Mouse (Mus musculus): Measurements from ENCODE around the gene Plekhg3. TPM values are rescaled to one million over a fixed set of nuclear protein-coding genes. Genes with fewer than 3 reads are reported as not detected.

Gene Plekhg3
- polyA plus RNA-seq, 1 experiment from 2014 or later, result 24.8 TPM

DNA sequence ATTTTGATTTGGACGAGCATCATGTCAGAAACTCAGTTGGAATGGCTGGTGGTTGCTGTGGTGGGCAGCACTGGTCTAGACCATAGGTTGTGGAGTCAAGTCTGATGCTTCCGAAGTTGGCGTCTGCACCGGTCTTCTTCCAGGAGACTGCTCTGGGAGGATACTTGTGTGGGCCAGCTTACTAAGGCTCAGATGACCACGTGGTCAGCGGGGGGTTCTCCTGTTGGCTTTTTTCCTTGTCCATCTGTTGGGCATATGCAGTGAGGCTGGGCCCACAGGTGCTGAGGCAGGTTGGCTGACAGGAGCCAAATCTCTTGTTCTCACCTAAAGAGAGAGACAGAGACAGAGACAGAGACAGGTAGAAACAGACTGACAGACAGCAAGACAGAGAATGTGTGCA is 44.1 kb downstream of the Plekhg3 start:
- 89% methylated on average over 6 of the region's 6 CpGs for WGBS
- Histone ChIP-seq H3K4me2 (replicated peaks; ENCODE audit: low read depth, low read length) (no peak overlapping the region), H3K27me3 (ENCODE audit: insufficient read depth, low read length) (no peaks in the 10 kb centered on the region), H3K36me3 (ENCODE audit: insufficient read depth, low read length) (peaks cover 60% of the 10 kb centered on the region), H3K27ac (ENCODE audit: low read length) (no peak overlapping the region), H3K9me3 (ENCODE audit: low read length) (no peaks in the 10 kb centered on the region), H3K9ac (replicated peaks; ENCODE audit: low read length) (no peak overlapping the region), H3K4me1 (ENCODE audit: insufficient read depth, low read length) (peaks cover 40% of the 10 kb centered on the region), H3K4me3 (ENCODE audit: low read length) (no peak overlapping the region)
- no peak for ATAC-seq (ENCODE audit: low FRiP score, low TSS enrichment)

DNA sequence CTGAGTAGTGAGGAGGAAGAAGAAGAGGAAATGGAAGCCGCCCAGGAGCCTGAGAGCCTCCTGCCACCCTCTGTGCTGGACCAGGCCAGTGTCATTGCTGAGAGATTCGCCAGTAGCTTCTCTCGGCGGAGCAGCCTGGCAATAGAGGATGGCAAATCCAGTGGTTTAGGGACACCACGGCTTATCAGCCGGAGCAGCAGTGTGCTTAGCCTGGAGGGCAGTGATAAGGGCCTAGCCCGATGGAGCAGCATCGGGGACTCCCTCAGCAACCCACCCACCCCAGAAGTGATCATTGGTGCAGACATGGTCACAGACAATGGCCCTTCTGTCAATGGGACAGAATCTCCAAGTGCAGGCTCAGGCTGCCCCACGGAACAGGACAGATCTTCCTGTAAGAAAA is 45.4 kb downstream of the Plekhg3 start:
- Histone ChIP-seq H3K4me2 (replicated peaks; ENCODE audit: low read depth, low read length) (no peak overlapping the region), H3K9me3 (ENCODE audit: low read length) (no peaks in the 10 kb centered on the region), H3K27ac (ENCODE audit: low read length) (no peak overlapping the region), H3K36me3 (ENCODE audit: insufficient read depth, low read length) (peaks cover 50% of the 10 kb centered on the region), H3K9ac (replicated peaks; ENCODE audit: low read length) (no peak overlapping the region), H3K4me3 (ENCODE audit: low read length) (no peak overlapping the region), H3K27me3 (ENCODE audit: insufficient read depth, low read length) (no peaks in the 10 kb centered on the region), H3K4me1 (ENCODE audit: insufficient read depth, low read length) (peaks cover 28% of the 10 kb centered on the region)
- no peak for ATAC-seq (ENCODE audit: low FRiP score, low TSS enrichment)
- 95% methylated on average over 9 of the region's 9 CpGs for WGBS

DNA sequence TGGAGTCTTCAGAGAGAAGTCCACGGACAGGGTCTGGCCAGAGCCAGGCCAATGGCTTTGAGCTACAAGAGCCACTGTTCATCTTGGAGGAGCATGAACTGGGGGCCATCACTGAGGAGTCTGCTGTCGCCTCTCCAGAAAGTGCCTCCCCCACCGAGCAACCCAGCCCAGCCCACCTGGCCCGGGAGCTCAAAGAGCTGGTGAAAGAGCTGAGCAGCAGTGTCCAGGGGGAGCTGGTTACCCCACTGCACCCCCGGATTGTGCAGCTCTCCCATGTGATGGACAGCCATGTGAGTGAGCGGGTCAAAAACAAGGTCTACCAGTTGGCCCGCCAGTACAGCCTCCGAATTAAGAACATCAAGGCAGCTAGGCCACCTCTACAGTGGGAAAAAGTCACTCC is 46.1 kb downstream of the Plekhg3 start:
- Histone ChIP-seq H3K27me3 (ENCODE audit: insufficient read depth, low read length) (no peaks in the 10 kb centered on the region), H3K4me2 (replicated peaks; ENCODE audit: low read depth, low read length) (no peak overlapping the region), H3K4me1 (ENCODE audit: insufficient read depth, low read length) (peaks cover 22% of the 10 kb centered on the region), H3K4me3 (ENCODE audit: low read length) (no peak overlapping the region), H3K36me3 (ENCODE audit: insufficient read depth, low read length) (peaks cover 47% of the 10 kb centered on the region), H3K9ac (replicated peaks; ENCODE audit: low read length) (no peak overlapping the region), H3K27ac (ENCODE audit: low read length) (no peak overlapping the region), H3K9me3 (ENCODE audit: low read length) (no peaks in the 10 kb centered on the region)
- ATAC-seq (ENCODE audit: low FRiP score, low TSS enrichment), result no peak
- 95% methylated on average over 8 of the region's 8 CpGs for WGBS

DNA sequence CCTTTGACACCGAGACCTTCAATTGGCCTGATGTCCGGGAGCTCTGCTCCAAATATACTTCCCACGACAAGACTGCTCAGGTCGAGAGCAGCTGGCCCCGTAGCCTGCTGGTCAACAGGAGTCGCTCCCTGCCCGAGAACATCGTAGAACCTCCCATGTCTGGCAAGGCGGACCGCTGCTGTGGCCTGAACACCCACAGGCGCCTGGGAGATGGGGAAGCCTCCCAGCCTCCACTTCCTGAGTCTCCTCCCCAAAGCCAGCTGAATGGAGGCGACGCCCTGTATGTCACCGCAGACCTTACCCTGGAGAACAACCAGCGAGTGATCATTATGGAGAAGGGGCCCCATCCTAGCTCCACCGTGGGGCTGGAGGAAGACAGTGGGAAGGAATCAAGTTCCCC is 47.2 kb downstream of the Plekhg3 start:
- Histone ChIP-seq H3K27me3 (ENCODE audit: insufficient read depth, low read length) (no peaks in the 10 kb centered on the region), H3K36me3 (ENCODE audit: insufficient read depth, low read length) (peaks cover 47% of the 10 kb centered on the region), H3K9ac (replicated peaks; ENCODE audit: low read length) (no peak overlapping the region), H3K9me3 (ENCODE audit: low read length) (no peaks in the 10 kb centered on the region), H3K4me1 (ENCODE audit: insufficient read depth, low read length) (peaks cover 20% of the 10 kb centered on the region), H3K27ac (ENCODE audit: low read length) (no peak overlapping the region), H3K4me2 (replicated peaks; ENCODE audit: low read depth, low read length) (no peak overlapping the region), H3K4me3 (ENCODE audit: low read length) (no peak overlapping the region)
- no peak for ATAC-seq (ENCODE audit: low FRiP score, low TSS enrichment)
- WGBS, result 92% methylated on average over 16 of the region's 16 CpGs

DNA sequence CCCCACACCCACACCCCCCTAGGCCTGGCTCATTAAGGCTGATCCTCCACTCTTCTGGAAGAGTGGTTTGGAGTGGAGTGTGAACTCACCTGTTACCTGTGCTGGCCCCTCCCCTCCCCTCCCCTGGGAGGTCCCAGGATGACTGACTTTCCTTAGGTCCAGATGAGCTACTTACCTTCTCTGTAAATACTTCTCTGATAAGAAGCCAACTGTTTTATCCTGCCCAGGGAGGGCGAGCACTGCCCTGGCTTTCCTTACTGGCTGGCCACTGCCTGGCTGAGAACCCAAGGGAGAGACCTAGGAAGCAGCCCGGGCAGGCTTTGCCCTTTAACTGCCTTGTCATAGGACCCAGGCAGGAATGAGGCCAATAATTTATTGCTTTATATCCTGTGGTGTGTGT is 47.8 kb downstream of the Plekhg3 start:
- ATAC-seq (ENCODE audit: low FRiP score, low TSS enrichment), result no peak
- peaks cover 21% of the 10 kb centered on the region for H3K4me1 ChIP-seq (ENCODE audit: insufficient read depth, low read length)
- no peaks in the 10 kb centered on the region for H3K27me3 ChIP-seq (ENCODE audit: insufficient read depth, low read length)
- H3K9ac ChIP-seq (replicated peaks; ENCODE audit: low read length), result no peak overlapping the region
- no peak overlapping the region for H3K27ac ChIP-seq (ENCODE audit: low read length)
- H3K4me2 ChIP-seq (replicated peaks; ENCODE audit: low read depth, low read length), result no peak overlapping the region
- no peak overlapping the region for H3K4me3 ChIP-seq (ENCODE audit: low read length)
- 59% methylated on average over 2 of the region's 2 CpGs for WGBS
- peaks cover 46% of the 10 kb centered on the region for H3K36me3 ChIP-seq (ENCODE audit: insufficient read depth, low read length)
- no peaks in the 10 kb centered on the region for H3K9me3 ChIP-seq (ENCODE audit: low read length)

DNA sequence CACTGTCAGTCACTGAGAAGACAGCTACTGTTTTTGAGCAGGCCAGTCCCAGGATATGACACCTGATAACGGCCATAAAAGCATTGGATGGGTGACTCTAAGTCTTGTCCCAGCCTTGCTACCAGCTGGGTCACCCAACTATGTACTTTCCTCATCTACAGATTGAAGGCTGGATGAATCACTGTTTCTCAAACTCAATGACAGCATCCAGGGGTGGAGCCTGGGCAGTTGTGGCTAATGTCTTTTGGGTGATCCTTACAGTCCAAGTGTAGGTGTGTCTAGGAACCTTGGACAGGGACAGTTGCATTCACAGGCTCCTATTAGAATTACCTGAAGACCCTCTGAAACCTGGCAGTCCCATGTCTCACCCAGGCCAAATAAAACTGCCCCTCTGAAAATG is 49.1 kb downstream of the Plekhg3 start:
- ATAC-seq (ENCODE audit: low FRiP score, low TSS enrichment), result no peak
- Histone ChIP-seq H3K36me3 (ENCODE audit: insufficient read depth, low read length) (peaks cover 39% of the 10 kb centered on the region), H3K27ac (ENCODE audit: low read length) (no peak overlapping the region), H3K4me3 (ENCODE audit: low read length) (no peak overlapping the region), H3K27me3 (ENCODE audit: insufficient read depth, low read length) (no peaks in the 10 kb centered on the region), H3K9ac (replicated peaks; ENCODE audit: low read length) (no peak overlapping the region), H3K4me2 (replicated peaks; ENCODE audit: low read depth, low read length) (no peak overlapping the region), H3K9me3 (ENCODE audit: low read length) (no peaks in the 10 kb centered on the region; the same call in 1 of the 2 replicates), H3K4me1 (ENCODE audit: insufficient read depth, low read length) (peaks cover 20% of the 10 kb centered on the region)
- WGBS, result 85% methylated on average over 1 of the region's 1 CpGs

DNA sequence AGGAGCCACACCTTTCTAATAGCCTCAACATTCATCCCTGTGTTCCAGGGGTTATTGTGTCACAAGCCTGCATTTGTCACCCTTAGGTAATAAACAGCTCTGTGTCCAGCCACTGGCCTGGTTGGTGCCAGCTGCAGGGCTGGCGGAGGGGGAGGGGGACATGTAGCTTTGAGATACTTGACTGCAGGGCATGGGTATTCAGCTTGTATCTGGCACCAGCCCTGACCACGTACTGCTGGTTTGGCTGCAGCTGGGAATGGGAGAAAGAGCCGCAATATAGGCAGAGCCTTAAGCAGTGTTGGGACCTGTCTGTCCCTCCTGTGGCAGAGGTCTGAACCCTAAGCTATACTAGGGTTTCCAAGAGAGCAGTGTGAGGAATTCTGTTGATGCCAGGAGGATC is 51.4 kb downstream of the Plekhg3 start:
- peaks cover 20% of the 10 kb centered on the region for H3K4me1 ChIP-seq (ENCODE audit: insufficient read depth, low read length)
- H3K27me3 ChIP-seq (ENCODE audit: insufficient read depth, low read length), result no peaks in the 10 kb centered on the region
- ATAC-seq (ENCODE audit: low FRiP score, low TSS enrichment), result no peak
- H3K27ac ChIP-seq (ENCODE audit: low read length), result 0 out of 2 replicates have a peak overlapping the region, but pooled peaks have one; percentile 4
- H3K9ac ChIP-seq (replicated peaks; ENCODE audit: low read length), result no peak overlapping the region
- H3K4me3 ChIP-seq (ENCODE audit: low read length), result no peak overlapping the region
- no peaks in the 10 kb centered on the region; the same call in 1 of the 2 replicates for H3K9me3 ChIP-seq (ENCODE audit: low read length)
- 87% methylated on average over 3 of the region's 3 CpGs for WGBS
- H3K4me2 ChIP-seq (replicated peaks; ENCODE audit: low read depth, low read length), result no peak overlapping the region
- H3K36me3 ChIP-seq (ENCODE audit: insufficient read depth, low read length), result peaks cover 21% of the 10 kb centered on the region

DNA sequence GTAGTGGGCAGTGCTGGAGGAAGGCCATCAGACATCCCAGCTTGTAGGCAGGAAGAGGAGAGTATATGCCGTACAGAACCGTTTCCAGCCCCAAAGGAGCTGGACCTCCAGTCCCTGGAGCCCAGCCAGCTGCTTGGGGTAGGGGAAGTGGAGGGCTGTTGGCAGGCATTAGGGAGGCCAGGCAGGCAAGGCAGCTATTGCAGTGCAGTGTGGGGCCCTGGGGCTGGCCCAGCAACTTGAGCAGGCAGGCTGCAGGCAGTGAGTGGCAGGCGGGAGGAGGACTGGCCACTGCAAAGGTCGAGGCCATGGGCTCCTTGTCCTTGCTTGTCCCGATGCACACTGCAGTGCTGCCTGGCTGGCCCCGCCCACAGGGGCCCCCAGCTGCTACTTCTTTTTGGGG is 52.1 kb downstream of the Plekhg3 start:
- peak overlapping the region; percentile 1; the same call in 1 of the 2 replicates for H3K27ac ChIP-seq (ENCODE audit: low read length)

DNA sequence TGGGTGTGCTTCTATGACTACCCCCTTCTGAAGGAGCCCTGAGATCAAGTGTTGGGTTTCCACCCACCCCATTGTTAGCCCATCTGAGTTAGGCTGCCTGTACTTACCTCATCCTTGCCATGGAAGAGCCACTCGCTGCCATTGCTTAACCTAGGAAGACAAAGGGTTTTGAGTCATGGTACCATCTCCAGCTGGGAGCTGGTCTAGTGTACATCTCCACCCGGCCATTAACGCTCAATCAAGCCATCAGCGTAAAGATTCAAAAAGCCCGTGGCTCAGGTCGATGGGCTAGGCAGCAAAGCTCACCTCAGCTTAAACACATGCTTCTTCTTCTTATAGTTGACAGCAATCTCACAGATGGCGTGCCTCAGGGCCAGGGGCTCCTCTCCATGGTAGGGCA is 52.8 kb downstream of the Plekhg3 start:
- ATAC-seq (ENCODE audit: low FRiP score, low TSS enrichment), result no peak
- 91% methylated on average over 7 of the region's 7 CpGs for WGBS
- Histone ChIP-seq H3K4me2 (replicated peaks; ENCODE audit: low read depth, low read length) (no peak overlapping the region), H3K4me1 (ENCODE audit: insufficient read depth, low read length) (peaks cover 15% of the 10 kb centered on the region), H3K4me3 (ENCODE audit: low read length) (no peak overlapping the region), H3K36me3 (ENCODE audit: insufficient read depth, low read length) (peaks cover 8% of the 10 kb centered on the region), H3K9me3 (ENCODE audit: low read length) (no peaks in the 10 kb centered on the region; the same call in 1 of the 2 replicates), H3K27ac (ENCODE audit: low read length) (no peak overlapping the region), H3K9ac (replicated peaks; ENCODE audit: low read length) (no peak overlapping the region), H3K27me3 (ENCODE audit: insufficient read depth, low read length) (no peaks in the 10 kb centered on the region)

More for the DNA sequence above, 52.1 kb downstream of the Plekhg3 start:
- H3K9me3 ChIP-seq (ENCODE audit: low read length), result no peaks in the 10 kb centered on the region; the same call in 1 of the 2 replicates
- H3K36me3 ChIP-seq (ENCODE audit: insufficient read depth, low read length), result peaks cover 14% of the 10 kb centered on the region
- no peaks in the 10 kb centered on the region for H3K27me3 ChIP-seq (ENCODE audit: insufficient read depth, low read length)
- no peak overlapping the region for H3K9ac ChIP-seq (replicated peaks; ENCODE audit: low read length)
- no peak overlapping the region for H3K4me3 ChIP-seq (ENCODE audit: low read length)
- H3K4me1 ChIP-seq (ENCODE audit: insufficient read depth, low read length), result peaks cover 20% of the 10 kb centered on the region
- H3K4me2 ChIP-seq (replicated peaks; ENCODE audit: low read depth, low read length), result no peak overlapping the region
- ATAC-seq (ENCODE audit: low FRiP score, low TSS enrichment), result peak; percentile 77
- WGBS, result 16% methylated on average over 6 of the region's 6 CpGs

DNA sequence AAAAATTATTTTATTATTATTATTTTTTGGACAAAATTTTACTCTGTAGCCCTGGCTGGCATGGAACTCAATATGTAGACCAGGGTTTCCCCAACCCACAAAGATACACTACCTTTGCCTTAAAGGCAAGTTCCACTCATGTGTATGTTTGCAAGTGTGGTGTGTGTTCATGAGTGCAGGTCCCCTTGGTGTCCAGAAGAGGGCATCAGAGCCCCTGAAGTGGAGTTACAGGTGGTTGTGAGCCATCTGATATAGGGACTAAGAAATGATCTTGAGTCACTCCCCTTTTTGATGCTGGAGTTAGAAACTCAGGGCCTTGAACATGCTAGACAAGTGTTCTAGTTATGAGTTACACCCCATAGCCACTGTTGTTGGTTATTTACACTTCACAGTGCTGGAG is 54.3 kb downstream of the Plekhg3 start:
- no peak overlapping the region for H3K9ac ChIP-seq (replicated peaks; ENCODE audit: low read length)
- no peaks in the 10 kb centered on the region; the same call in 1 of the 2 replicates for H3K9me3 ChIP-seq (ENCODE audit: low read length)
- ATAC-seq (ENCODE audit: low FRiP score, low TSS enrichment), result no peak
- H3K4me1 ChIP-seq (ENCODE audit: insufficient read depth, low read length), result peaks cover 23% of the 10 kb centered on the region
- H3K27ac ChIP-seq (ENCODE audit: low read length), result no peak overlapping the region
- H3K27me3 ChIP-seq (ENCODE audit: insufficient read depth, low read length), result no peaks in the 10 kb centered on the region
- H3K36me3 ChIP-seq (ENCODE audit: insufficient read depth, low read length), result no peaks in the 10 kb centered on the region
- no peak overlapping the region for H3K4me2 ChIP-seq (replicated peaks; ENCODE audit: low read depth, low read length)
- no peak overlapping the region for H3K4me3 ChIP-seq (ENCODE audit: low read length)

All from kidney, embryonic 16.5 days (tissue).